Mouse (Mus musculus): ENCODE measurements at regions not wholly inside any gene's neighbourhood (a gene's known extent, or its start where the extent isn't known, plus 50 kb on each side); places are given as distances from the start of the nearest gene placed in this dataset.

- TF ChIP-seq POLR2A (IDR thresholded peaks at IDR 0.05; ENCODE audit: borderline replicate concordance, extremely low read depth, insufficient read depth, insufficient read length, poor library complexity, severe bottlenecking) (no peak), CTCF (IDR thresholded peaks at IDR 0.05; ENCODE audit: borderline replicate concordance, extremely low read depth, insufficient read depth, insufficient read length) (no peak)
Observed at GRCm38 (mm10) chr11:24226755-24227154, 148.9 kb downstream of the Bcl11a start.

All from brain, embryonic 14.5 days (tissue).